33 mouse cellular contexts compared by ENCODE assay signal in the genomic region with DNA sequence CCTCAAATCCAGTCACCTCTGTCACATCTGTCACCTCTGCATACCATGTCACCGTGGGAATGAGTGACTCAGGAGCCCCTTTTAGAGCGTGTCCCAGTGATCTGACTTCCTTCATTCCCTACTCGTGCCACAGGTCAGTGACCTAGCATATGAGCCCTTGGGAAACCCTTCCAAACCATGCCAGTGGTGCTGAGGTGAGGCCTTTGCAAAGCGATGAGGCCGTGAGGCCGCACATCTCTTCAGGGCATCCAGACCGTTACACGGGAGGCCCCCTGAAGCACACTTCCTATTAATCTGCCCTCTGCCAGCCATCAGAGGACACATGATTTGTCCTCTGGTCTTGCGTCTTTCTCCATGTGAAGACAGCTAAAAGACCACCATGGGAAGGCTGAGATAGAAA. TPM values are rescaled to one million over a fixed set of nuclear protein-coding genes. Genes with fewer than 3 reads are reported as not detected.
"Had no signal": no experiment of that assay in that cellular context is flagged by ENCODE, and none has a peak within 500 bp of the region (broad histone marks: within the 10 kb centered on the region; RNA-seq: fewer than 3 reads in every experiment).

No protein-coding gene starts in this region.

- H3K27ac ChIP-seq: left cerebral cortex, adult 2 months; limb, embryonic 10.5 days; limb, embryonic 12.5 days; limb, embryonic 13.5 days; limb, embryonic 15.5 days; liver, embryonic 12.5 days; liver, embryonic 13.5 days; liver, embryonic 14.5 days; liver, embryonic 15.5 days; lung, embryonic 15.5 days; macrophage; midbrain, embryonic 10.5 days; midbrain, embryonic 12.5 days; midbrain, embryonic 13.5 days; midbrain, embryonic 15.5 days had no signal

- ATAC-seq: liver, embryonic 12.5 days; liver, postnatal 0 days; lung, postnatal 0 days; midbrain, embryonic 13.5 days; midbrain, embryonic 15.5 days; midbrain, embryonic 16.5 days had no signal

- DNase-seq: left cerebral cortex, postnatal 4 days; liver; liver, embryonic 13.5 days; liver, postnatal 0 days; lung, adult 18-20 months; lung, adult 2 months; lung, embryonic 14.5 days; lung, postnatal 10 days; lung, postnatal 14 days; lung, postnatal 36 days; lung, postnatal 4 days; midbrain, embryonic 14.5 days had no signal

- H3K4me2 ChIP-seq: limb, embryonic 12.5 days; limb, embryonic 13.5 days; limb, embryonic 15.5 days; liver, embryonic 11.5 days; liver, embryonic 12.5 days; liver, embryonic 13.5 days; liver, embryonic 15.5 days; lung, embryonic 14.5 days; lung, embryonic 15.5 days; midbrain, embryonic 11.5 days; midbrain, embryonic 12.5 days; midbrain, embryonic 13.5 days; midbrain, embryonic 15.5 days had no signal

- H3K27me3 ChIP-seq: limb, embryonic 15.5 days; lung, embryonic 15.5 days; midbrain, embryonic 15.5 days had no signal

- H3K4me3 ChIP-seq: left cerebral cortex, adult 2 months; limb, embryonic 10.5 days; limb, embryonic 12.5 days; limb, embryonic 13.5 days; limb, embryonic 15.5 days; liver, embryonic 12.5 days; liver, embryonic 13.5 days; liver, embryonic 15.5 days; lung, embryonic 15.5 days; megakaryocyte, embryonic 14.5 days; midbrain, embryonic 10.5 days; midbrain, embryonic 12.5 days; midbrain, embryonic 13.5 days; midbrain, embryonic 15.5 days; myocyte had no signal

- H3K36me3 ChIP-seq: limb, embryonic 10.5 days; limb, embryonic 12.5 days; limb, embryonic 13.5 days; limb, embryonic 15.5 days; liver, embryonic 12.5 days; liver, embryonic 13.5 days; liver, embryonic 15.5 days; lung, embryonic 15.5 days; midbrain, embryonic 10.5 days; midbrain, embryonic 12.5 days; midbrain, embryonic 13.5 days; midbrain, embryonic 15.5 days had no signal

- H3K9ac ChIP-seq: limb, embryonic 12.5 days; limb, embryonic 13.5 days; limb, embryonic 15.5 days; liver, embryonic 12.5 days; liver, embryonic 13.5 days; liver, embryonic 14.5 days; liver, embryonic 15.5 days; liver, postnatal 0 days; lung, embryonic 14.5 days; lung, embryonic 15.5 days; midbrain, embryonic 12.5 days; midbrain, embryonic 13.5 days; midbrain, embryonic 15.5 days had no signal

- H3K9me3 ChIP-seq: limb, embryonic 10.5 days; limb, embryonic 12.5 days; limb, embryonic 13.5 days; limb, embryonic 15.5 days; liver, embryonic 12.5 days; liver, embryonic 13.5 days; liver, embryonic 15.5 days; lung, embryonic 15.5 days; megakaryocyte, embryonic 14.5 days; midbrain, embryonic 10.5 days; midbrain, embryonic 12.5 days; midbrain, embryonic 13.5 days; midbrain, embryonic 15.5 days had no signal

RNA-seq across cellular contexts. Expression of a gene that starts 2.4 kb away (rescaled TPM):
- polyA plus RNA-seq: liver, adult 2 months had no signal
